Mouse (Mus musculus) gastrocnemius, adult 2 months (tissue): ENCODE data around the gene Ldah. TPM values are rescaled to one million over a fixed set of nuclear protein-coding genes. Genes with fewer than 3 reads are reported as not detected.

Source experiments
- DNase-seq: peaks from one replicate; pipeline ENCODE4 v3.0.0; 2022
- H3K27ac ChIP-seq: fragments of 200-600 bp; 2 replicates; pipeline ENCODE4 v1.8.1; 2022; ENCODE audit warnings: mild to moderate bottlenecking
- H3K4me3 ChIP-seq: fragments of 200-600 bp; 2 replicates; pipeline ENCODE4 v1.8.1; 2022; ENCODE audit warnings: mild to moderate bottlenecking, moderate library complexity
- CTCF ChIP-seq: fragments of 200-600 bp; IDR thresholded peaks from 2 replicates; pipeline ENCODE4 v1.8.1; 2022; ENCODE audit warnings: antibody characterized with exemption, mild to moderate bottlenecking, moderate library complexity
- intact Hi-C: fragments of 180-260 bp; cut with DNase I; formaldehyde crosslinking; loops from one replicate; pipeline ENCODE4 v1.15.1; 2025
- total RNA-seq, 2 experiments: library from RNA; stranded (reverse); gene quantifications; 2 replicates each; pipeline ENCODE4 v1.2.3; 2021

Ldah gene
- total RNA-seq, 2 experiments from 2014 or later, result 11.2 to 13.0 TPM

GRCm38 (mm10) chr12:8232679-8233078, 24.8 kb downstream of the Ldah start:
- no peak overlapping the region for H3K27ac ChIP-seq
- intact Hi-C loops, result loop anchor here (5.0 kb wide), 1 partner anchor 175 kb away; no protein-coding TSS in a partner anchor
- H3K4me3 ChIP-seq, result no peak overlapping the region
- DNase-seq, result no peak
- TF ChIP-seq CTCF, result peak; percentile 59

- Histone ChIP-seq H3K4me3 (no peak overlapping the region), H3K27ac (no peak overlapping the region)
- no peak for TF ChIP-seq CTCF
- no peak for DNase-seq
- intact Hi-C loops, result no loop called here
These were observed 34.3 kb downstream of the Ldah start for GRCm38 (mm10) chr12:8242181-8242580.

GRCm38 (mm10) chr12:8244746-8245145, 36.8 kb downstream of the Ldah start:
- Histone ChIP-seq H3K27ac (no peak overlapping the region), H3K4me3 (no peak overlapping the region)
- intact Hi-C loops, result no loop called here
- DNase-seq, result no peak
- TF ChIP-seq CTCF, result no peak

- no peak overlapping the region for H3K27ac ChIP-seq
- DNase-seq, result no peak
- no peak for TF ChIP-seq CTCF
- intact Hi-C loops, result no loop called here
- no peak overlapping the region for H3K4me3 ChIP-seq
These were observed 52.4 kb downstream of the Ldah start for GRCm38 (mm10) chr12:8260297-8260696.

DNA sequence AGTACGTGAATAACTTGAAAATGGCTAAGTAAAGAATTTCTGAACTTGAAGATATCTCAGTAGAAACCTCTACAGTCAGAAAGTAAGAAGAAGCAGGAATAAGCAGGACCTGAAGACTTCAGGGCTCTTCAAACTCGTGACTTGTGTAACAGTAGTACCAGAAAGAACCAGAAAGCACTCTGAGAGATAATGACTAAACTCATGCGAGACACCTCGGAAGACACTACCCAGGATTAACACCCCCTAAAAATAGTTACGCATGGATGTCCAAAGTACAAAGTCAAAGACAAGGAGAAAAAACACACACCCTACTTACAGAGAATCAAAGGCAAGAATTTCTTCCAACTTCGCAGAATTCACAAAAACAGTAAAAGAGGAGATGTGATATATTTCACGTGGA, 58.4 kb downstream of the Ldah start:
- Histone ChIP-seq H3K27ac (no peak overlapping the region), H3K4me3 (no peak overlapping the region)
- TF ChIP-seq CTCF, result no peak
- no peak for DNase-seq
- intact Hi-C loops, result no loop called here

DNA sequence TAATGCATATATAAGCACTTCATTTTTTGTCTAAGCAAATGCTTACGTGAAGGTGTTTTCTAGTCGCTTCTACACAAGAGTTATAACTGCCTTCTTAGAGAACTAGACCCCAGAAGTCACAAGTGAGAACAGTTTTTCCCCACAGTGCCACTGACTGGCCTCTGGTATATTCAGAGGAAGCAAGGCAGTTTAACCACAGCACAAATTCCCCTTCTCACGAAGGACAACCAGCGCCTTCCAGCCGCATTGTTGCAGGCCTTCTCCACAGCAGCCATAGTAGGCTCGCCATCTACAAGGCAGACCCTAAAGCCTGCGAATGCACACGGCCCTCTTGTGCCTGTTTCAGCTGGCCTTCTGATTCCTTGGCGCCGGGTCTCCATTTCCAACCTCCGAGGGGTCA, 61.7 kb downstream of the Ldah start:
- no peak for DNase-seq
- no peak for TF ChIP-seq CTCF
- Histone ChIP-seq H3K27ac (no peak overlapping the region), H3K4me3 (no peak overlapping the region)
- intact Hi-C loops, result no loop called here

DNA sequence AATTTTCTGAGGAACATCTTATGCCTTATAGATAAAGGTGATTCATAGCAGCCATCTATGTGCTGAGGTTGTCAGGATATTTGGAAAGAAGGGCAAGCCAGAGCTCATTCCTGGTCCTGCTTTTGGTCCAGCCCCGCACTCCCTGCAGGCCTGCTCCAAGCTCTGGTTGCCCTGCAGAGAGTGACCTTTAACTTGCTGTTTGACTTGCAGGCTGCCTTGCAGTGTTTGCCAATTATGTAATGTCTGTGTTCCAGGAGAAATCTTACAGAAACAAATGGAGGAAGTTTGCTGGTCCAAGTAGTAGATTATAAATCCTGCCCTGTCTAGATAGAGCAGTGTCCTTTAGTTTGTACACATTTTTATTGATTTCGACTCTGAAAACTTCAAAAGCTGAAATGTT, 63.5 kb downstream of the Ldah start:
- no peak for DNase-seq
- H3K27ac ChIP-seq, result no peak overlapping the region
- intact Hi-C loops, result no loop called here
- H3K4me3 ChIP-seq, result no peak overlapping the region
- no peak for TF ChIP-seq CTCF

- no peak for DNase-seq
- no peak for TF ChIP-seq CTCF
- intact Hi-C loops, result no loop called here
- Histone ChIP-seq H3K4me3 (no peak overlapping the region), H3K27ac (no peak overlapping the region)
These were observed 65.7 kb downstream of the Ldah start for GRCm38 (mm10) chr12:8273471-8274171.

DNA sequence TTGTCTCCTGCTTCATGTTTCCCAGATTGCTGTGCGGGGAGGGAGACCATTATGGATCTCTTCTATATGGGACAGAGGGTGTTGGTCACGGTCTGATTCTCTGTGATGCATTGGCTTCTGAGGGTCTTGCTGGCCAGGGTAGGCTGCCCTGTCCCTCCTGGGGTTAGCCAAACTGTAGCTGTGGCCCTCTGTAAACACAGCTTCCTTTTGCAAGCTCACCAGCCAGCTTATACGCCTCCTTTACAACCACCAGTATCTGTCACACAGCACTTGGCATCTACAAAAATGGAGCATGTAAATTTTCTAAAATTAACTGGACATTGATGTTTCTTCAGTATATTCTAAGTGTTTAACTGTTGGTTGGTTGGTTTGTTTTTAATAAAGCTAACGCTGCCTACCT, 67.5 kb downstream of the Ldah start:
- no peak for TF ChIP-seq CTCF
- no peak for DNase-seq
- Histone ChIP-seq H3K4me3 (no peak overlapping the region), H3K27ac (no peak overlapping the region)
- intact Hi-C loops, result no loop called here

DNA sequence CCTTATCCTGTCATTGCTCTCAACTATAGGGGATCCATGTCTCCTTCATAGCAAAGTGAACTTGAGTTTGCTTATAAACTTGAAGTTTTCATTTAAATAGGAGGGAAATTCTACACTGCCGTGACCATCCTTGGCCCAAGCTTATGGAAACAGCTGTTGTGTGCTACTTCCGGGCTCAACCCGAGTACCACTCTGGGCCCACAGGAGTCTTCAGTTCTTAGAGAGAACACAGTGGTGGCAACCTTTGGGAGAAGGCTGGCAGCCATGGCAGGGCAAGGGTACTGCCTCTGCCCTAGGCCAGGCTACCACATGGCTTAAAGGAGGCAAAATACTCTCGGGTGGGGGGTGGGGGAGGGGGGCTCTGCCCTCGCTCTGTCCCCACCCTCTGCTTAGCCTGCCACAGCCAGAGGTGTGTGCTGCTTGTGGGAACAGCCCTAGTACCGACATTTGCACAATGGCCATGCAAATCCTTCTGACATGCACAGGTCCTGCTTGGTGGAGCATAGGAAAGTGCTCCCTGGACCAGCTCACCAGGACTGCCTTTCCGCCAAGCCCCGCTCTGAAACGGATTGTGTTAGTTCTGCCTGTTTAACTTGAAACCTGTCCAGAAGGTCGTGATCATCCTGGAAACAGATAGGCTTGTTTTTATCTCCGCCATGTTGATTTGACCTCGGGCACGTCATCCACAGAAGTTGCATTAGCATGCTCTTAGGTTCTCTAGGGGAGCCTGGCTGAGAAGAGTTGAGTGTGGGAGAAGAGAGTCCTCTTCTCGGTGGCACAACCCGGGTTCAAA, 73.5 kb downstream of the Ldah start:
- no peak for TF ChIP-seq CTCF
- Histone ChIP-seq H3K27ac (no peak overlapping the region), H3K4me3 (no peak overlapping the region)
- DNase-seq, result no peak
- intact Hi-C loops, result no loop called here

DNA sequence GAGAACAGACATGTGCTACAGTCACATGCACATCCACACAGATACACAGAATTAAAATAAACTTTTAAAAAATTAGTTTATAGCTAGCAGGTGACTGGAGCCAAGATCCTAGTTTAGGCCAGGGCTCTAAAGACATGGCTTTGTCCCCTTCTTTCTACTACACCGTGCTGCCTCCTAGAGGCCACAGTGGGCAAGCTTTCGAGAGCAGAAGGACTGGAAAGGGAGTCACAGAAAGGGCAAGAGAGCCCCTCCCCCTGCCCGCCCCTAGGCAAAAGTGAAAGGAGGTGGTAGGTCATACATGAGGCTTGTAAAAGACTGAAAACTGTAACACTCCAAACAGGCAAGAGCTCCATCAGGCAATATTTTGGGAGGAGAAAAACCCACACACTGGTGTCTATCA, 80.1 kb downstream of the Ldah start:
- intact Hi-C loops, result no loop called here
- Histone ChIP-seq H3K27ac (no peak overlapping the region), H3K4me3 (no peak overlapping the region)
- DNase-seq, result no peak
- peak; percentile 12; the same call in 1 of the 2 replicates for TF ChIP-seq CTCF

DNA sequence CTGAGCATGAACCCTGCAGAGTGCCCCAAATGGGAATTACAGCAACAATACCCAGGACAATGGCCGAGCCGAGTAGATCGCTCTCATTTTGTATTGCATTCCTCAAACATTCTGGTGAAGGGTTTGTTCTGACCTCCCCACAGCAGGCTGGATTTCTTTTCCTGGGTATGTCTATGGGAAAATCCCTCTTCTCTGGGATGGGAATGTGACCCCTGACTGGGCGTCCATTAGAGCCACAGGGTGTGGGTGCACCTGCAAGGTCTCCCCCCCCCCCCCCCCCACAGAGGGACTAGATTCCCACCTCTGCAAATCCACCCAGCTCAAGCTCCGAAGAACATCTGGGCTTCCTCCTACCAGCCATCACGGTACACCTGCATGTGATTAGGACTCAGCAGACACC, 81.2 kb downstream of the Ldah start:
- TF ChIP-seq CTCF, result no peak
- Histone ChIP-seq H3K27ac (no peak overlapping the region), H3K4me3 (no peak overlapping the region)
- DNase-seq, result no peak
- intact Hi-C loops, result no loop called here

- TF ChIP-seq CTCF, result no peak
- Histone ChIP-seq H3K4me3 (no peak overlapping the region), H3K27ac (no peak overlapping the region)
- intact Hi-C loops, result no loop called here
- DNase-seq, result no peak
These were observed 81.6 kb downstream of the Ldah start for GRCm38 (mm10) chr12:8289499-8289898.
